In the genomic region with DNA sequence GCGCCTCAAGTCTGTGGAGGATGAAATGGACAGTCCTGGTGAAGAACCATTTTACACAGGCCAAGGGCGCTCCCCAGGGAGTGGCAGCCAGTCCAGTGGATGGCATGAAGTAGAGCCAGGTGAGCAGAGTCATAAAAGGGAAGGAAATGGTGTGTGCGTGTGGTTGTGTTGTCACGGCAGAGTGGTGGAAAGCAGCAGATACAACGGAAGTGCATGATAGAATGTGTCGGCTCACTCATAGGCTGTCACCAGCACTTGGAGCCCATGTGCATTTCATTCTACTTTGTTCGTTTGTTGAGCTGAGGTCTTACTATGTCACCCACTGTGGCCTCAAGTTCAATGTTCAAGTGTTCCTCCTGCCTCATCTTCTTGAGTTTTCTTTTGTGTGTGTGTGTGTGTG, we compare ENCODE assay signal across 23 mouse cellular contexts.
A peak's percentile ranks its signal among the peaks of the same experiment; 100 is the strongest.
DNase-seq lines count a peak whose midpoint lies in the region; ATAC-seq and TF ChIP-seq lines count a peak whose summit lies in the region.
"Had no signal": no experiment of that assay in that cellular context is flagged by ENCODE, and none has a peak within 500 bp of the region (broad histone marks: within the 10 kb centered on the region; RNA-seq: fewer than 3 reads in every experiment).

No protein-coding gene starts in this region.

- no peaks in the 10 kb centered on the region for H3K36me3 ChIP-seq in midbrain, postnatal 0 days (ENCODE audit: insufficient read depth, low read length)

- 95% methylated on average over 7 of the region's 7 CpGs for WGBS in midbrain, postnatal 0 days

- no peak overlapping the region for H3K4me2 ChIP-seq in midbrain, postnatal 0 days (ENCODE audit: low read depth, low read length, poor library complexity, severe bottlenecking)
- H3K4me2 ChIP-seq: forebrain, embryonic 12.5 days; heart, embryonic 13.5 days had no signal

- no peaks in the 10 kb centered on the region for H3K27me3 ChIP-seq in midbrain, postnatal 0 days (ENCODE audit: insufficient read depth, low read length)
- H3K27me3 ChIP-seq: CH12.LX; forebrain, embryonic 12.5 days; heart, embryonic 13.5 days had no signal

- H3K4me3 ChIP-seq in midbrain, postnatal 0 days (ENCODE audit: low read depth, low read length) = no peak overlapping the region
- H3K4me3 ChIP-seq: forebrain, embryonic 12.5 days; gastrocnemius, adult 2 months; heart, embryonic 13.5 days; left cerebral cortex, adult 2 months had no signal

- no peak for TF ChIP-seq CTCF in midbrain, postnatal 0 days (IDR thresholded peaks at IDR 0.05)

- ATAC-seq in hematopoietic stem cell, adult 5-6 weeks (replicated peaks in 1 of 2; ENCODE audit: insufficient read depth in 1 of 2, low FRiP score in 2 of 2, low TSS enrichment in 1 of 2, low read depth in 1 of 2, poor library complexity in 2 of 2, severe bottlenecking in 2 of 2) = peak; percentile 75 to 82
- ATAC-seq in neutrophil, adult 5-6 weeks (ENCODE audit: extremely low read depth, insufficient number of reproducible peaks, low FRiP score, poor library complexity, severe bottlenecking) = peak; percentile 70
- ATAC-seq in midbrain, postnatal 0 days (ENCODE audit: low FRiP score) = no peak
- ATAC-seq: hindbrain, embryonic 16.5 days; liver, postnatal 0 days; midbrain, embryonic 16.5 days had no signal

- peak; percentile 10 to 24 for DNase-seq in B cell, adult 2 months
- peak; percentile 27 for DNase-seq in CD4-positive helper T cell, adult 2 months (ENCODE audit: low read depth, low spot score)
- DNase-seq in midbrain, postnatal 0 days (ENCODE audit: low spot score) = no peak
- no peak for DNase-seq in lung, postnatal 36 days
- DNase-seq in ovary, postnatal 36 days (ENCODE audit: low spot score) = no peak
- DNase-seq: cerebellum, adult 18-20 months; cerebellum, postnatal 25 days; gastrocnemius, adult 2 months; kidney, adult 8-10 months; kidney, postnatal 14 days; left cerebral cortex, postnatal 4 days; liver; liver, postnatal 0 days; lung, postnatal 10 days; right cerebral cortex, adult 18-20 months had no signal

- no peak overlapping the region for H3K9ac ChIP-seq in midbrain, postnatal 0 days (replicated peaks; ENCODE audit: low read length, poor library complexity, severe bottlenecking)
- H3K9ac ChIP-seq: forebrain, embryonic 12.5 days; heart, embryonic 13.5 days; liver, postnatal 0 days had no signal

- no peaks in the 10 kb centered on the region for H3K9me3 ChIP-seq in midbrain, postnatal 0 days (ENCODE audit: low read length)
- H3K9me3 ChIP-seq: forebrain, embryonic 12.5 days; heart, embryonic 13.5 days had no signal

- H3K4me1 ChIP-seq in midbrain, postnatal 0 days (ENCODE audit: insufficient read depth, low read length) = no peaks in the 10 kb centered on the region

- no peak overlapping the region for H3K27ac ChIP-seq in midbrain, postnatal 0 days (ENCODE audit: low read depth, low read length)
- H3K27ac ChIP-seq: forebrain, embryonic 12.5 days; gastrocnemius, adult 2 months; heart, embryonic 13.5 days; left cerebral cortex, adult 2 months had no signal

Comparison
In these comparisons a context has a peak if more than half of its experiments do, and no peak if none do; other contexts are left out.
1. DNase-seq: peak in B cell, adult 2 months (2 of 2) and CD4-positive helper T cell, adult 2 months (single experiment); none in midbrain, postnatal 0 days (single experiment), lung, postnatal 36 days (single experiment) and ovary, postnatal 36 days (single experiment).